Mouse (Mus musculus) forebrain, embryonic 10.5 days (tissue): ENCODE results near the gene Lrrc46. TPM values are rescaled to one million over a fixed set of nuclear protein-coding genes. Genes with fewer than 3 reads are reported as not detected.
A peak's percentile ranks its signal among the peaks of the same experiment; 100 is the strongest.

Source experiments
- DNase-seq: peaks from one replicate; pipeline ENCODE4 v3.0.0-alpha.2; 2017; ENCODE audit warnings: low spot score; ENCODE audit errors: extremely low spot score
- H3K27ac ChIP-seq: fragments of 300-500 bp; sonication (generic); 2 replicates; pipeline ENCODE4 v1.5.1; 2016; ENCODE audit warnings: mild to moderate bottlenecking
- H3K27me3 ChIP-seq: fragments of 300-500 bp; sonication (generic); 2 replicates; pipeline ENCODE4 v1.6.1; 2016; ENCODE audit warnings: mild to moderate bottlenecking; ENCODE audit not compliant: poor library complexity, severe bottlenecking
- H3K36me3 ChIP-seq: fragments of 300-500 bp; sonication (generic); replicated peaks from 2 replicates; pipeline ENCODE4 v1.6.1; 2016; ENCODE audit warnings: mild to moderate bottlenecking, moderate library complexity
- H3K4me1 ChIP-seq: fragments of 300-500 bp; sonication (generic); 2 replicates; pipeline ENCODE4 v1.6.1; 2016
- H3K4me3 ChIP-seq: fragments of 300-500 bp; sonication (generic); 2 replicates; pipeline ENCODE4 v1.5.1; 2016; ENCODE audit warnings: mild to moderate bottlenecking, moderate library complexity
- H3K9me3 ChIP-seq: fragments of 300-500 bp; sonication (generic); 2 replicates; pipeline ENCODE4 v1.6.1; 2016; ENCODE audit warnings: mild to moderate bottlenecking, moderate library complexity
- WGBS: fragments of 180-500 bp; shearing (Covaris S2); methylation state at CpG from one replicate; pipeline ENCODE4 v1.1.7; 2016; 5-methylcytosine and 5-hydroxymethylcytosine counted together
- polyA plus RNA-seq: library from polyadenylated mRNA; unstranded; fragments of >200 nt; fragmentation: Nextera tagmentation; extraction: Ambion mirVana; gene quantifications from 2 replicates; pipeline ENCODE4 v1.2.1, GENCODE M21; 2016

Lrrc46 gene
- polyA plus RNA-seq, 1 experiment from 2014 or later: 2.6 TPM

DNA sequence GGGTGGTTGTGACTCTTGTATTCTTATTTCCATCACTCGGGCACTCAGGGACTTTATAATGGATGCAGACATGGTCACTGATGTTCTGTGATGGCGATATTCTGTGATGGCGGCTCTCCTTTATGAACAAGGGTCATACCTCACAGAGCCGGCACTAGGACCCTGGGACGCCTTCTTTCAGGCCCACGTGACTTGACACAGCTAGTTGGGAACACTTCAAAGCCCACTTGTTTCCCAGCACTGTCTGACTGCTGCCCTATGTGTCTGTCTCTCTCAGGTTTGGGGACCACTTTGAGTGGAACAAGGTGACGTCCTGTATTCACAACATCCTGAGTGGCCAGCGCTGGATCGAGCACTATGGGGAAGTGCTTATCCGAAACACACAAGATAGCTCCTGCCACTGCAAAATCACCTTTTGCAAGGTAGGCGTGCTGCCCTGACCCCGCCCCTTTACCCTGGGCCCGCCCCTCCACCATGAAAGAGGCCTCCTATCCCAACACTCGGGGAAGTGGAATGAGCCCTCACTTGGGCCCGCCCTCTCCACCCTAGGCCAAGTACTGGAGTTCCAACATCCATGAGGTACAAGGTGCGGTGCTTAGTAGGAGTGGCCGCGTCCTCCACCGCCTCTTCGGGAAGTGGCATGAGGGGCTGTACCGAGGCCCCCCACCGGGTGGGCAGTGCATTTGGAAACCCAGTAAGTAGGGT lies 25.6 kb upstream of the Lrrc46 start:
- DNase-seq: no peak
- WGBS: 47% methylated on average over 22 of the region's 22 CpGs
- no peak overlapping the region for H3K4me3 ChIP-seq

DNA sequence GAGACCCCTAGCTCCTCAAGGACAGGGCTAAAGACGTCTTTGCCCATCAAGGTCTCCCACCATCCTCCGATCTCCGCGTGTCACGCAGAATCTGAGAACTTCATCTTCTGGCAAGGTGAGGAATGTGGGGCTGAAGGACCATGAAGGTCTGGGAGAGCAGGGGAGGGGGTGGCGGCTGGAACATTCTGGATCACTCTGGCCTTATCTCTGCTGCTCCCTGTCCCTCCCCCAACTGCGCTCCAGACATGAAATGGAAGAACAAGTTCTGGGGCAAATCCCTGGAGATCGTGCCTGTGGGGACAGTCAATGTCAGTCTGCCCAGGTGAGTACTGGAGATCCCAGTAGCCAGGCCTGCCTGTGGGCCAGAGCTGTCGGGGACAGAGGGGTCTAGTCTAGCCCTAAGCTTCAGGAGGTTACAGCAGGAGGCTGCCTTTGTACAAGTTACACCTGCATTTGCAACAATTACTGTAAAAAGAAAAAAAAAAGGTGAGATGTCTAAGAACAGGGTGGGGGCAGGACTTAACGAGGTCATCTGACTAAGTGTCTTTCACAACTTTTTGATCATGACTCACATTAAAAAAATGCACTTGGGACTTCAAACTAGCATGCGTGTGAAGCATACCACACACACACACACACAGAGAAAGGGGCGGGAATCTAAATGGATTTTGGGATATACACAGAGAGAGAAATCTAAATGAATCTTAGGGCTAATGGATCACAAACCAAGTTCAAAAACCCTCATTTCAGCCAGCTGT lies 24.5 kb upstream of the Lrrc46 start:
- H3K27ac ChIP-seq: no peak overlapping the region
- no peaks in the 10 kb centered on the region for H3K27me3 ChIP-seq
- no peak overlapping the region for H3K4me3 ChIP-seq
- H3K4me1 ChIP-seq: peaks cover 28% of the 10 kb centered on the region
- no peaks in the 10 kb centered on the region for H3K9me3 ChIP-seq
- no peak for DNase-seq
- WGBS: 91% methylated on average over 12 of the region's 12 CpGs
- peaks cover 46% of the 10 kb centered on the region for H3K36me3 ChIP-seq

More for the DNA sequence above, 25.6 kb upstream of the Lrrc46 start:
- Histone ChIP-seq H3K4me1 (peaks cover 28% of the 10 kb centered on the region), H3K27me3 (no peaks in the 10 kb centered on the region), H3K9me3 (no peaks in the 10 kb centered on the region), H3K36me3 (peaks cover 36% of the 10 kb centered on the region), H3K27ac (no peak overlapping the region)

DNA sequence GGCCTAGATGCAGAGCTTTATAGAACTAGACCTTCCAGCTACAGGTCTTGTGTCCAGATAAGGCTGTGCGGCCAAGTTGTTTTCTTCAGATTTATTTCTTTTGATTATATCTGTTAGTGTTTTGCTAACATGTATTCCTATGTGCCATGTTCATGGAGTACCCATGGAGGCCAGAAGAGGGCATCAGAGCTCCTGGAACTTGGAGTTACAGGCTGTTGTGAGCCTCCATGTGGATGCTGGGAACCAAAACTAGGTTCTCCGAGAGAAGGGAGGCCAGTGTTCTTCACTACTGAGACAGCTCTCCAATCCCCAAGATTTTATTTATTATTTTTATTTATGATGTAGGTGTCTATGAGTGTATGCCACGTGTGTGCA lies 22.7 kb upstream of the Lrrc46 start:
- no peak for DNase-seq
- Histone ChIP-seq H3K4me1 (peaks cover 28% of the 10 kb centered on the region), H3K36me3 (peaks cover 64% of the 10 kb centered on the region), H3K27me3 (no peaks in the 10 kb centered on the region), H3K4me3 (no peak overlapping the region), H3K27ac (peak overlapping the region; percentile 75), H3K9me3 (no peaks in the 10 kb centered on the region)
- WGBS: 88% methylated on average over 3 of the region's 3 CpGs

DNA sequence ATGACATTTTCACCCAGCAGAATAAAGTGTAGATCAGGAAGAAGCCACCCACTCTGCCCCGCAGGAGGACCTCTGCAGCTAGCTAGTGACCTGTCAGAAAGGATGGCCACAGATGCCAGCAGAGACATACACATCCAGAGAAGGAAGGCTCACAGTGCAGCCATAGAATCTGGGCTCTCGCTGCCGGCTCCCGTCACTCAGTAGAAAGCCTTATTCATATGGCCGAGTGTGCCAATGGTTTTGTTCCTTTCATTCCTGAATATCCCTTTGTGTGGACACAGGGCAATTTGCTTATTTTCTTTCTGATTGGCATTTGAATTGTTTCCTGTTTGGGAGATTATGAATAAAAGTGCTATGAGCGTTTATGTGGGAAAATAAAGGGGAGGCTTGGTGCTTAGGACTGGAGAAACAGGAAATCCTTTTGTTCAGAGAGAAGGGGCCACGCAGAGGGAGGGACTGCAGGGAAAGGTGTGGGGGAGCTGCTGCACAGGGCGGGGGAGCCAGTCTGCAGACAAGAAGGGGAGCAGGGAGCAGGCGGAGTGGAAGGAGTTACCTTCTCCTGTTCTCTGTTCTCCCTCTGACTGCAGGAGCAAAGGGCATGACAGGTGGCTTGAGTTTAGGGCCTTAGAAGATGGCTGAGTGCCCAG lies 22.2 kb upstream of the Lrrc46 start:
- H3K9me3 ChIP-seq: no peaks in the 10 kb centered on the region
- no peaks in the 10 kb centered on the region for H3K27me3 ChIP-seq
- WGBS: 43% methylated on average over 9 of the region's 9 CpGs
- peak overlapping the region; percentile 3 for H3K4me3 ChIP-seq
- H3K27ac ChIP-seq: peak overlapping the region; percentile 75
- H3K36me3 ChIP-seq: peaks cover 65% of the 10 kb centered on the region
- peaks cover 28% of the 10 kb centered on the region for H3K4me1 ChIP-seq
- DNase-seq: no peak

DNA sequence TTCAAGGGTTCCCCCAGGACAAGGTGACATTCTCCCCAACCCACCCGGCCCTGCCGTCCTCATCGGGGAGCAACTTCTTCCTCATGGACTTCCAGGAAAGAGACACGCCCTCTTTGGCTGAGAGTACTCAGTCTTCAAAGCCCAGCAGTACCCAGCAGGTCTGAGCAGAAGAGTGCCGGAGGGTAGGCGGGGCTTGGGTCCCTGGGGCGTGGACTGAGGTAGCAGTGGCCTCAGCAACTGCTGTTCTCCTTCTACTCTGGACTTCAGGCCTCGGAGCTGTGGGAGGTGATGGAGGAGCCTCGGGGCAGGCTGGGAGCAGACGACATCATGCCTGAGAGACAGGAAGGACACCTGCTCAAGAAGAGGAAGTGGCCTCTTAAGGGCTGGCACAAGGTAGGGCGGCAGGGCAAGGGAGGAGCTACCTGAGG lies 11.0 kb upstream of the Lrrc46 start:
- Histone ChIP-seq H3K4me1 (peaks cover 30% of the 10 kb centered on the region), H3K27me3 (no peaks in the 10 kb centered on the region), H3K9me3 (no peaks in the 10 kb centered on the region), H3K36me3 (peaks cover 62% of the 10 kb centered on the region), H3K4me3 (peak overlapping the region; percentile 64), H3K27ac (no peak overlapping the region)
- DNase-seq: no peak
- whole genome bisulfite sequencing: 31% methylated on average over 11 of the region's 11 CpGs

DNA sequence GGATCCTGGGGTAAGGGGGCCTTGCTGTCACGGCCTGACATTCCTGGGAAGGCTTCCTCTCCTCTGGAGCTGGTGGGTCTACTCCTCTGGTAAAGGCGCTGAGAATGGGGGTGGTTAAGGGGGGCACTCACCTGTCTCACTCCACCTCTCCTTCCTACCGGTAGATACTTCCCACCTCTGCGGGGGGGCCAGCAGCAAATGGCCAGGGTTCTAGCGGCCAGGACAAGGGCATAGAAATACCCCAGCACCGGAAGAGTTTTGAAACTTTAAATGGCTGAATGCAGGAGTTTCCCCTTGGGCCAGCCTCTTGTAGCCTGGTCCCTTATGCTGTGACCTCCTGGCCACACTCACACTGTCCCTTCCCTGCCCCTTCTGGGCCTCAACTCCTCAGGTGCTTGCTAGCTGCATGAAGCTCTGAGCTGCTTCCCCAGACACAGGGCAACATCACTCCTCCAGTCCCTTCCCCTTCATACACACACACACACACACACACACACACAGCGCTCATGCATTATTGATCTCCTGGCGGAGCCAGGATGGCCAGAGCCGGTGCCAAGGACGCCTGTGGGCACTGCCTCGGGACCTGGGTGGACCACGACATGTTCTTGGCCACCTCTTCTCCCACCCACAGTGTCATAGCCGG lies 9.9 kb upstream of the Lrrc46 start:
- Histone ChIP-seq H3K4me1 (peaks cover 30% of the 10 kb centered on the region), H3K36me3 (peaks cover 55% of the 10 kb centered on the region), H3K27me3 (no peaks in the 10 kb centered on the region), H3K27ac (peak overlapping the region; percentile 77), H3K9me3 (no peaks in the 10 kb centered on the region), H3K4me3 (peak overlapping the region; percentile 64)
- WGBS: 31% methylated on average over 13 of the region's 13 CpGs
- DNase-seq: no peak

DNA sequence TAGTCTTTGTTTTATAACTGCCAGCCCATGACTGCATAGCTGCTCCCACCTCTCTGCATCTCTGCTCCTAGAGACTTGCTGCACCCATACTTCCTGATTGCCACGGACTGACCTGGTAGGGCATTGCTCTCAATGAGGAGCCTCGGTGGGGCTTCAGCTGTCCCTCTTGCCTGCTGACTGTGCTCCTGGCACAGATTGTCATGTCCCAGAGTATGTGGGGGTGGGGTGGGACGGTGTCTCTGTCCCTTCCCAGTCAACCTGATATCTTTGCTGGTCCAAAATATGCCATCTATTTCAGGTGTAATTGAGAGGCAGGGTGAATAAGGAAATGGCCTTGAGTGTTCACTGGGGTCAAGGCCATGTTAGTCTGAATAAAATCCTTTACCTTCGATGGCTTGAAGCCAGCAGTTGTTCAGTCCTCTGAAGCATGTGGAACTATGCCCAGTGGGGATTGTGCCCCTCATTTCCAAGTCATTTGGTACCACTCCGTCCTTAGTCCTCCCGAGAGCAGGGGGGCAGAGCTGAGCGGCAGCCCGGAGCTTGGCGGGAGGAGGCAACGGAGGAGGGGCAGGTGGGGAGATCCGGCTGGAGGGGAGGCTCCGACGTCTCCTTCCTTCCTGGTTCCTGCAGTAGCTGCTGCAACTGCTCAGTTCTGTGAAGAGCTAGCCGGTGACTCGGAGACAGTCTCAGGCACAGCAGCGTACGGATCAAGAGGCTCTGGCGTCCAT lies 9.2 kb upstream of the Lrrc46 start, which contains the start of gene Osbpl7:
Gene Osbpl7, plus strand, starts transcription at position 413 of the 728 bp plus-strand sequence.
- WGBS: 10% methylated on average over 18 of the region's 18 CpGs
- peak; percentile 67 for DNase-seq
- H3K27me3 ChIP-seq: no peaks in the 10 kb centered on the region
- H3K27ac ChIP-seq: peak within 1 kb of the TSS; percentile 77
- peaks cover 53% of the 10 kb centered on the region for H3K36me3 ChIP-seq
- no peaks in the 10 kb centered on the region; the same call in 1 of the 2 replicates for H3K9me3 ChIP-seq
- H3K4me3 ChIP-seq: peak within 1 kb of the TSS; percentile 64
- H3K4me1 ChIP-seq: peaks cover 30% of the 10 kb centered on the region

DNA sequence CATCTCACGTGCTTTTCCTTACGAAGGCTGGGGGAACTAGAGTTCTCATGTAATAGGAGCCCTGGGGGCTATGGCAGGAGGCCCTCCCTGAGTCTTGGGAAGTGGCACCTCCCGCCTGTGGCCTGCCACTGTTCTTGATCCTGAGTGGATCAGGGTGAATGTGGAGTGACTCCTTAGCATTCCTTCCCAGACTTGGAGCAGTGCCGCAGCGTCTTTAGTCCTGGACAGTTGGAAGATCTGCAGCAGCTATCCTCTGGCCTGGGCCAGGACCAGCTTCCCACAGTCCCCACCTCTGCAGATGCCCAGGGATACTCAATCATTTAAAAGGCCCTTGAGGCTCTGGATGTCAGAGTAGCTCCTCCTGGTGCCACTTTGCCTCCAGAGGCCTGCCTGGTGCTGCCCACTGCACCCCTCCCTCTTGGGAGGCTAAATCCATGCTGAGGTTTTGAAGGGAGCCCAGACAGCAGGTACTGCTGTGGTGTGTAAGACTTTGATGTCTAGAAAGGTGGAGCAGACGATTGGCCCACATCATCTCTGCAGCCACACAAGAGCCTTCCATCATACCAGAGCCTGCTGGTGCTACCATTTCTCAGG lies 8.4 kb upstream of the Lrrc46 start:
- Histone ChIP-seq H3K27ac (no peak overlapping the region), H3K4me3 (no peak overlapping the region), H3K9me3 (no peaks in the 10 kb centered on the region; the same call in 1 of the 2 replicates), H3K4me1 (peaks cover 30% of the 10 kb centered on the region), H3K36me3 (peaks cover 53% of the 10 kb centered on the region), H3K27me3 (no peaks in the 10 kb centered on the region)
- DNase-seq: no peak
- WGBS: 76% methylated on average over 6 of the region's 6 CpGs

DNA sequence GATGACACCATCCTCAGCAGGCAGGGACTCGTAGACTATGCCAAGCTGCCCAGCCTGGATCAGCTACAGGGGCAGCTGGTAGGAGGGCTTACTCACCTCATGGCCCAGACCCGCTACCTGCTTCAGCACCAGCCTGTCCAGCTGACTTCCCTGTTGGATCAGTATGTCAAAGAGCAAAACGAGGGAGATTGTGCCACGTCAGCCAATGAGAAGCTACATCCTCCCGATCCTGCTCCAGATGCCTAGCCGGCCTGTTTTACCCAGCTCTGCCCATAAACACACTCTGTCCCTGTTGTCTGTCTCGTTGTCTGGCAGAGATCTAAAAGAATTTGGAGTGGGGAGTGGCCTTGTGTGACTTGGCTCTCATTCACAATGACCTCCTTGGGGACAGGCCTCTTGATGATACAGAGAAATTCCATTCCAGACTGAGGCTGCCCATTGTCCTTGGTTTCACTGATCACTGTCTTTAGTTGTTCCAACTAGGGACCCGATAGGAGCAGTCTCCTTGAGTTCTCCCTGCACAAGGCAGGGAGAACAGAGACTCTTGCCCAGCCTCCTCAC lies 7.0 kb upstream of the Lrrc46 start:
- Histone ChIP-seq H3K4me3 (no peak overlapping the region), H3K27me3 (no peaks in the 10 kb centered on the region), H3K27ac (no peak overlapping the region), H3K4me1 (peaks cover 30% of the 10 kb centered on the region), H3K9me3 (no peaks in the 10 kb centered on the region; the same call in 1 of the 2 replicates), H3K36me3 (peaks cover 56% of the 10 kb centered on the region)
- DNase-seq: no peak
- 93% methylated on average over 8 of the region's 8 CpGs for WGBS

DNA sequence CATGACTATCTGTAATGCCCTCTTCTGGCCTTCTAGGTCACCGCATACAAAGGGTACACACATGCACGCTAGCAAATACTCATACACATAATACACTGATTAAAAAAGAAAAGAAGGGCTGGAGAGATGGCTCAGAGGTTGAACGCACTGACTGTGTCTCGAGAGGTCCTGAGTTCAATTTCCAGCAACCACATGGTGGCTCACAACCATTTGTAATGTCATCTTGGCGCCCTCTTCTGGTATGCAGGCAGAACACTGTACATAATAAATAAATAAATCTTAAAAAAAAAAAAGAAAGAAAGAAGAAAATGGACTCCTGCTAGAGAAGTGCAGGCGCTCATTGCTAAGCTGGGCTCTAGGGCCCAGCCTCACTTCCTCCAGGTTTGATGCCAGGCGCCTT lies 4.7 kb upstream of the Lrrc46 start:
- Histone ChIP-seq H3K4me1 (peaks cover 29% of the 10 kb centered on the region), H3K27me3 (no peaks in the 10 kb centered on the region), H3K36me3 (peaks cover 49% of the 10 kb centered on the region), H3K4me3 (no peak overlapping the region), H3K9me3 (no peaks in the 10 kb centered on the region; the same call in 1 of the 2 replicates), H3K27ac (no peak overlapping the region)
- WGBS: 79% methylated on average over 7 of the region's 7 CpGs
- no peak for DNase-seq

DNA sequence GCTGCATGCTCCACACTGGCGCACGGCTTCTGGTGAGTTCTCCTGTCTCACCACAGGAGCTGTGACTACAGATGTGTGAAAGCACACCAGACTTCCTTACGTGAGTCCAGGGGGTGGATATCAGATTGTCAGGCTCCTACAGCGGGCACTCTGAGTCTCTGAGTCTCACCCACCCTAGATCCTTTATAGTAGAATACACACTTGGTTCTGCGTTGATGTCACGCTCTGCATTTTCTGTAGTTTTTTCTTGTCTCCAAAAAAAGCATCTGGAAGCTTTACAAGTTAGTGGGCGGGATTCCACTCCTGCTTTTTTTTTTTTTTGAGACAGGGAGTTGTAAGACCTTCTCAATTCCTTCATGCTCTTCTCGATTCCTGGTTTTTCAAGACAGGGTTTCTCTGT lies 3.7 kb upstream of the Lrrc46 start:
- H3K9me3 ChIP-seq: no peaks in the 10 kb centered on the region; the same call in 1 of the 2 replicates
- no peak for DNase-seq
- H3K36me3 ChIP-seq: peaks cover 49% of the 10 kb centered on the region
- no peak overlapping the region for H3K4me3 ChIP-seq
- 96% methylated on average over 8 of the region's 8 CpGs for WGBS
- no peak overlapping the region for H3K27ac ChIP-seq
- no peaks in the 10 kb centered on the region for H3K27me3 ChIP-seq
- peaks cover 25% of the 10 kb centered on the region for H3K4me1 ChIP-seq
